In genomic region chr15:97720026-97720675, GRCm38 (mm10) we compare ENCODE assay signal across 8 mouse cellular contexts. TPM values are rescaled to one million over a fixed set of nuclear protein-coding genes. Genes with fewer than 3 reads are reported as not detected.
DNase-seq lines count a peak whose midpoint lies in the region; ATAC-seq and TF ChIP-seq lines count a peak whose summit lies in the region.

No protein-coding gene starts in this region.

- no peak for ATAC-seq in intestine, embryonic 16.5 days
- ATAC-seq in intestine, postnatal 0 days: no peak
- peak; percentile 37 for ATAC-seq in heart, embryonic 14.5 days (ENCODE audit: insufficient number of reproducible peaks, insufficient read depth, low FRiP score, low read depth)

- H3K4me1 ChIP-seq in intestine, embryonic 16.5 days (ENCODE audit: control insufficient read depth, insufficient read depth, low read length): no peaks in the 10 kb centered on the region
- H3K4me1 ChIP-seq in intestine, postnatal 0 days (replicated peaks; ENCODE audit: control insufficient read depth, insufficient read depth, low read length): no peaks in the 10 kb centered on the region
- H3K4me1 ChIP-seq in bone marrow, adult 2 months (ENCODE audit: control insufficient read depth, insufficient read depth, low read length): peaks cover 4% of the 10 kb centered on the region; the same call in 1 of the 2 replicates
- H3K4me1 ChIP-seq in heart, embryonic 14.5 days (ENCODE audit: control insufficient read depth in 2 of 2, insufficient read depth in 2 of 2, low read length in 2 of 2): peaks cover 14 to 21% of the 10 kb centered on the region in 2 experiments
- H3K4me1 ChIP-seq in lung, adult 2 months (ENCODE audit: control insufficient read depth, insufficient read depth, low read length): peaks cover 17% of the 10 kb centered on the region

- H3K9ac ChIP-seq in intestine, embryonic 16.5 days (ENCODE audit: low read depth, low read length): 0 out of 2 replicates have a peak overlapping the region, but pooled peaks have one; percentile 14
- H3K9ac ChIP-seq in intestine, postnatal 0 days (ENCODE audit: low read depth, low read length): no peak overlapping the region
- 0 out of 2 replicates have a peak overlapping the region, but pooled peaks have one; percentile 36 for H3K9ac ChIP-seq in heart, embryonic 14.5 days (ENCODE audit: low read length)

- H3K27me3 ChIP-seq in intestine, embryonic 16.5 days (replicated peaks; ENCODE audit: control insufficient read depth, insufficient read depth, low read length): no peaks in the 10 kb centered on the region
- H3K27me3 ChIP-seq in intestine, postnatal 0 days (replicated peaks; ENCODE audit: control insufficient read depth, insufficient read depth, low read length): no peaks in the 10 kb centered on the region
- H3K27me3 ChIP-seq in heart, embryonic 14.5 days (ENCODE audit: control insufficient read depth, insufficient read depth, low read length): no peaks in the 10 kb centered on the region

- intact Hi-C loops in left cerebral cortex, postnatal 14 days (cut with DNase I): no loop called here

- no peak overlapping the region for H3K4me2 ChIP-seq in intestine, embryonic 16.5 days (ENCODE audit: low read depth, low read length)
- no peak overlapping the region for H3K4me2 ChIP-seq in intestine, postnatal 0 days (replicated peaks; ENCODE audit: low read depth)
- peak overlapping the region; percentile 4; the same call in 1 of the 2 replicates for H3K4me2 ChIP-seq in heart, embryonic 14.5 days (ENCODE audit: low read length)

- H3K36me3 ChIP-seq in intestine, embryonic 16.5 days (ENCODE audit: control insufficient read depth, insufficient read depth, low read length): no peaks in the 10 kb centered on the region
- no peaks in the 10 kb centered on the region for H3K36me3 ChIP-seq in intestine, postnatal 0 days (ENCODE audit: control insufficient read depth, insufficient read depth)
- H3K36me3 ChIP-seq in heart, embryonic 14.5 days (ENCODE audit: control insufficient read depth, insufficient read depth, low read length): no peaks in the 10 kb centered on the region

- no peak for TF ChIP-seq CTCF in intestine, postnatal 0 days (IDR thresholded peaks at IDR 0.05; ENCODE audit: low read depth)
- TF ChIP-seq CTCF in bone marrow, adult 2 months (IDR thresholded peaks at IDR 0.05; ENCODE audit: control insufficient read depth, insufficient read depth, low read length): no peak
- no peak for TF ChIP-seq CTCF in lung, adult 2 months (IDR thresholded peaks at IDR 0.05; ENCODE audit: insufficient read depth, low read length)

- no peak overlapping the region for H3K4me3 ChIP-seq in intestine, embryonic 16.5 days (ENCODE audit: low read length)
- no peak overlapping the region for H3K4me3 ChIP-seq in intestine, postnatal 0 days (ENCODE audit: low read depth, low read length)
- no peak overlapping the region for H3K4me3 ChIP-seq in bone marrow, adult 2 months (replicated peaks; ENCODE audit: control insufficient read depth, low read depth, low read length)
- no peak overlapping the region for H3K4me3 ChIP-seq in heart, embryonic 14.5 days (ENCODE audit: control insufficient read depth in 1 of 2, insufficient read depth in 1 of 2, low read depth in 1 of 2, low read length in 2 of 2)
- H3K4me3 ChIP-seq in lung, adult 2 months (replicated peaks; ENCODE audit: extremely low read depth, low read depth, low read length): no peak overlapping the region

- H3K9me3 ChIP-seq in intestine, embryonic 16.5 days (ENCODE audit: control insufficient read depth, low read length): no peaks in the 10 kb centered on the region
- no peaks in the 10 kb centered on the region for H3K9me3 ChIP-seq in intestine, postnatal 0 days (ENCODE audit: control insufficient read depth)
- no peaks in the 10 kb centered on the region for H3K9me3 ChIP-seq in heart, embryonic 14.5 days (ENCODE audit: control insufficient read depth, low read length)

- WGBS in intestine, embryonic 16.5 days: 75% methylated on average over 12 of the region's 12 CpGs
- WGBS in intestine, postnatal 0 days: 78% methylated on average over 12 of the region's 12 CpGs
- 83% methylated on average over 12 of the region's 12 CpGs for WGBS in bone marrow, adult 2 months
- WGBS in heart, embryonic 14.5 days: 45% methylated on average over 12 of the region's 12 CpGs
- WGBS in lung, adult 2 months: 42% methylated on average over 12 of the region's 12 CpGs

- H3K27ac ChIP-seq in intestine, embryonic 16.5 days (ENCODE audit: low read length): peak overlapping the region; percentile 51
- H3K27ac ChIP-seq in intestine, postnatal 0 days (ENCODE audit: low read depth, low read length): no peak overlapping the region
- peak overlapping the region; percentile 78 for H3K27ac ChIP-seq in bone marrow, adult 2 months (ENCODE audit: control insufficient read depth, insufficient read depth, low read depth, low read length, poor library complexity)
- peak overlapping the region; percentile 51 to 67 for H3K27ac ChIP-seq in heart, embryonic 14.5 days (replicated peaks in 1 of 2; ENCODE audit: control insufficient read depth in 1 of 2, insufficient read depth in 1 of 2, low read depth in 2 of 2, low read length in 2 of 2)

- no peak for DNase-seq in lung, adult 2 months
- no peak for DNase-seq in left cerebral cortex, postnatal 14 days (ENCODE audit: low spot score in 2 of 2)
- no peak for DNase-seq in cerebellum, adult 9-10 months
- no peak for DNase-seq in ovary, postnatal 10 days (ENCODE audit: low spot score)

- TF ChIP-seq POLR2A in bone marrow, adult 2 months (IDR thresholded peaks at IDR 0.05; ENCODE audit: borderline replicate concordance, control insufficient read depth, low read depth, low read length): no peak
- TF ChIP-seq POLR2A in lung, adult 2 months (IDR thresholded peaks at IDR 0.05; ENCODE audit: borderline replicate concordance, extremely low read depth, low read depth, low read length): 0 out of 2 replicates have a peak, but pooled peaks have one; percentile 18

RNA-seq across cellular contexts. Expression of gene Endou, which starts 11.0 kb away (rescaled TPM):
- 0.09 and 0.22 TPM in 2 replicates for polyA plus RNA-seq in intestine, embryonic 16.5 days (2015; fragmentation: Nextera tagmentation; extraction: Ambion mirVana)
- polyA plus RNA-seq in intestine, postnatal 0 days (2015; fragmentation: Nextera tagmentation; extraction: Ambion mirVana): 0.40 and 0.42 TPM in 2 replicates
- polyA plus RNA-seq in bone marrow, adult 2 months (2011; ENCODE audit: insufficient read depth, insufficient read length, low replicate concordance, missing spikeins): 2.3 and 7.3 TPM in 2 replicates
- 0.19 and 0.43 TPM in 2 replicates for polyA plus RNA-seq in heart, embryonic 14.5 days (2014; fragmentation: Nextera tagmentation; extraction: Ambion mirVana)
- 4.0 and 18.9 TPM in 2 replicates for polyA plus RNA-seq in lung, adult 2 months (2012; rRNA removed)
- under 1 TPM; 0.94 to 0.97 TPM for total RNA-seq in left cerebral cortex, postnatal 14 days (2021)

RNA-seq across cellular contexts. Expression of gene Rpap3, which starts 14.5 kb away (rescaled TPM):
- polyA plus RNA-seq in intestine, embryonic 16.5 days (2015; fragmentation: Nextera tagmentation; extraction: Ambion mirVana): 17.5 and 18.8 TPM in 2 replicates
- polyA plus RNA-seq in intestine, postnatal 0 days (2015; fragmentation: Nextera tagmentation; extraction: Ambion mirVana): 11.8 and 12.0 TPM in 2 replicates
- 6.8 and 13.5 TPM in 2 replicates for polyA plus RNA-seq in bone marrow, adult 2 months (2011; ENCODE audit: insufficient read depth, insufficient read length, low replicate concordance, missing spikeins)
- polyA plus RNA-seq in heart, embryonic 14.5 days (2014; fragmentation: Nextera tagmentation; extraction: Ambion mirVana): 24.2 and 24.7 TPM in 2 replicates
- polyA plus RNA-seq in lung, adult 2 months (2012; rRNA removed): 3.1 and 5.0 TPM in 2 replicates
- 10 to 100 TPM; 27.4 to 28.2 TPM for total RNA-seq in left cerebral cortex, postnatal 14 days (2021)

RNA-seq across cellular contexts. Expression of gene Rapgef3, which starts 47.6 kb away (rescaled TPM):
- 7.9 and 8.5 TPM in 2 replicates for polyA plus RNA-seq in intestine, embryonic 16.5 days (2015; fragmentation: Nextera tagmentation; extraction: Ambion mirVana)
- 2.7 and 3.5 TPM in 2 replicates for polyA plus RNA-seq in intestine, postnatal 0 days (2015; fragmentation: Nextera tagmentation; extraction: Ambion mirVana)
- polyA plus RNA-seq in bone marrow, adult 2 months (2011; ENCODE audit: insufficient read depth, insufficient read length, low replicate concordance, missing spikeins): 15.3 and 17.0 TPM in 2 replicates
- polyA plus RNA-seq in heart, embryonic 14.5 days (2014; fragmentation: Nextera tagmentation; extraction: Ambion mirVana): 15.9 and 19.2 TPM in 2 replicates
- polyA plus RNA-seq in lung, adult 2 months (2012; rRNA removed): 94.2 and 133 TPM in 2 replicates
- total RNA-seq in left cerebral cortex, postnatal 14 days (2021): 10 to 100 TPM; 28.9 to 36.7 TPM

RNA-seq across cellular contexts. Expression of gene Slc48a1, which starts 58.2 kb away (rescaled TPM):
- 25.4 and 26.9 TPM in 2 replicates for polyA plus RNA-seq in intestine, embryonic 16.5 days (2015; fragmentation: Nextera tagmentation; extraction: Ambion mirVana)
- 23.1 and 24.3 TPM in 2 replicates for polyA plus RNA-seq in intestine, postnatal 0 days (2015; fragmentation: Nextera tagmentation; extraction: Ambion mirVana)
- 62.3 and 67.5 TPM in 2 replicates for polyA plus RNA-seq in bone marrow, adult 2 months (2011; ENCODE audit: insufficient read depth, insufficient read length, low replicate concordance, missing spikeins)
- 67.1 and 69.6 TPM in 2 replicates for polyA plus RNA-seq in heart, embryonic 14.5 days (2014; fragmentation: Nextera tagmentation; extraction: Ambion mirVana)
- 158 and 174 TPM in 2 replicates for polyA plus RNA-seq in lung, adult 2 months (2012; rRNA removed)
- 100 to 1,000 TPM; 157 to 169 TPM for total RNA-seq in left cerebral cortex, postnatal 14 days (2021)
